Mouse (Mus musculus): Measurements from ENCODE around the gene Nxpe4. TPM values are rescaled to one million over a fixed set of nuclear protein-coding genes. Genes with fewer than 3 reads are reported as not detected.
"Not testable (repeated sequence)": the region's sequence is repeated elsewhere in the genome, so short reads cannot be mapped to it uniquely, and the experiment has no call there.

The Nxpe4 gene
- 10 to 100 TPM; 12.1 to 13.1 TPM for total RNA-seq (2021)
- long read RNA-seq, experiment 1, partial matches to known transcripts = 0 of 10 reads
- long read RNA-seq, experiment 1, other reads (novel, unspliced or antisense) = 10 of 10 reads
- long read RNA-seq, experiment 2, partial matches to known transcripts = 5 of 23 reads
- long read RNA-seq, experiment 2, other reads (novel, unspliced or antisense) = 18 of 23 reads

DNA sequence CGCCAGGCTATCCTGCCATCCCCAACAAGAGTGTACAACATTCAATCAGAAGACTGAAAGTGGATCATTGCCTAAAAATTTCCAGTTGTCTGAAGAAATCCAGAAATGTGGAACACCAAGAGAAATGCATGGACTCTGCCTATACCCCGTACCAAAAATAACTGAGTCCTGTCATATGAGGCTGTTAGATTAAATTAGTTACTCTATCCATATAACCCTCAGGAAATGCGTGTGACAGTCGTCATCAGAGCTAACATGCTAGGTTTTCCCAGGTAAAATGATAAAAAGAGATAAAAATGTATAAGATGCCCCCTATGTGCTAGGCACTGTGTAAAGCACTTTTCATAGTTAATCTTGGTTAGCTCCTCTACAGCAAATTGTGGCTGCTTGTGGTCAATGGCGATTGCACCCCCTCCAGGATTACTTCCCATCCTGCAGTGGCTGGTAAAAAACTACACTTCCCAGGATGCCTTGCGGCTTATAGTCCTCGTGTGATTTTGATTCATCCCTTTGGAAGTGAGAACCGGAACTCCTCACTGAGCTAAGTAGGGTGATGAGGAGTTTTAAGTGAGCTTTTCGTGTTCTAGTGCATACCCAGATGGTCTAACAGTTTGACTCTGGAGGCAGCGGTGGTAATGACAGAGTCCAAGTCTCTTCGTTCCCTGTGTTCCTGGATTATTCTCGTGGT is at the start of gene Nxpe4:
Gene Nxpe4 (plus strand): TSS at position 519 of the 688 bp plus-strand sequence.
- intact Hi-C loops (cut with DNase I) = no loop called here
- DNase-seq = peak; percentile 43 to 68

DNA sequence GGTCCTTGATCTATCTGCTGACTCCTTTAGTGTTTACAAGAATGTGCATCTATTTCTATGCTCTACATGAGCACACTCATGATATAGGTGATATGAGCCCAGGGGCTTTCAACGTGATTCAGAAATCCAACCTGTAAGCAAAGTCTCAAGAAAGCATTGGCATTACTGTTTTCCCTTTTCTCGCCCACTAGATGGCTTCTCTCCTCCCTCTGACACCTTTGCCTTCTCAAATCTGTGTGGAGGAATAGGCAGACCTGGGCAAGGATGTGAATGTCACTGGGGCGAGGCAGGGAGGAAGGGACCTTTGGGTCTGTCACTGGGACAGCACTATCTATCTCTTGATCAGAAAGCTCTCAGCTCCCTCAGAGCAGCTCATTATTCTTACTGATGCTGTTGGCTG is 35.0 kb upstream of the Nxpe4 start:
- DNase-seq = no peak
- intact Hi-C loops (cut with DNase I) = no loop called here

DNA sequence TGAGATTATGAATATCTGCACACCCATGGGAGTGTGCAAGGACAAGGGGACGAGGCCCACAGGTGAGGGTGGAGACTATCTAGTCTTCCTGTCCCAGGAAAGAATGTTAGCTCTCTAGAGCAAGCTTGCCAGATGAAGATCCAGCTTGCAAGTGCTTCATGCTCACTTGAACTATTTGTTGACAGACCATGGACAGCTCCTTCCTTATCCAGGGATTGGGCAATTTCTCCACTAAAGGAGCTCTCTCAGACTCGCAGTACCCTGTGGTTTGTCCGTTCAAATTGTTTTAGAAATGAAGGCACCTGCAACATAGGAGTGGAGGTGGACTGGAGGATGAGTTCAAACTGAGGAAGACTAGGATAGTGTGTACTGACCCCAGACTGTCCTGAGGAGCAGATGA is 24.3 kb upstream of the Nxpe4 start:
- intact Hi-C loops (cut with DNase I) = no loop called here
- DNase-seq = no peak

DNA sequence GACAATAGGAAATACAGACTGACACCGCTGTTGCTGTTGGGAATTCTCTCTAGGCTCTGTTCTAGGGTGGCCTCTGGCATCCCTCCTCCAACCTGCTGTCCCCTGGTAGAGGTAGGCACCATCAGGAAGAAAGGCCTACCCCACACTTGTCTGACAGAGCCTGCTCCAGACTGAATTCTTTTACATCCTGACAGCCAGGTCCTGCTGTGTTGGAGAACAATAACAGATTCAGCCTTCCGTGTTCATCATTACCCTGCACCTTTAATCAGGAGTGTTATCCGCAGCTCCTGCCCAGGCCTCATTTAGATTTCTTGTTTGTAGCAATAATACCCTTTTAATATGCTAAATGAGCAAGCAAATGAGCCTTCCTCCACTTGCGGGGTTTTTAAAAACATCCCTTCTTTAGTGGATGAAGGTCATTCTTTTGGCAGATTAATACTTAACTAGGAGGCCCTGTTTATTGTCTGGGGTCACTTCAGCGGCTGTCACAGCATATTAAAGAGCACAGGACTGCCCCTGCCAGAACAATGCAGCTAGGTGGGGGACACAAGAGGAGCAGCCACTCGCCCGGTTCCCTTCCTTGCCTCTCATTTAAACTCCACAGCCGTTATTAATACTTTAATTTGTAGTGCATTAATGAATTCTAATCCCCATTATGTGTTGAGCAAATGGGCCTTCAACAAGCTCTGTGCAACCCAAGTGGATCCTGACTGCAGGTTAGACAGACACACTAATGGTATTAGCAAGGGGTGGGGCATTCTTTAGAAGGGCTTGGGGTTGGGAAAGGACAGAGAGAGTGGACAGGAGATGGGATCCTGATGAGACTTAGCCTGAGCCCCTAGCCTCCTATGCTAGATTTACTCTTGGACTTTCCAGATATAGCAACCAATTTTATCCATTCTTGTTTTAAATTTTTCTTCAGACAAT is 21.1 kb upstream of the Nxpe4 start:
- intact Hi-C loops (cut with DNase I) = no loop called here
- no peak for DNase-seq

GRCm38 (mm10) chr9:48142646-48143045 is 19.2 kb upstream of the Nxpe4 start:
- intact Hi-C loops (cut with DNase I) = no loop called here
- no peak for DNase-seq

- no peak for DNase-seq
- intact Hi-C loops (cut with DNase I) = no loop called here
These were observed 15.1 kb upstream of the Nxpe4 start for GRCm38 (mm10) chr9:48146761-48147160.

- DNase-seq; intact Hi-C loops (cut with DNase I): not testable (repeated sequence)
These were observed 4.7 kb downstream of the Nxpe4 start for GRCm38 (mm10) chr9:48166531-48166930.

DNA sequence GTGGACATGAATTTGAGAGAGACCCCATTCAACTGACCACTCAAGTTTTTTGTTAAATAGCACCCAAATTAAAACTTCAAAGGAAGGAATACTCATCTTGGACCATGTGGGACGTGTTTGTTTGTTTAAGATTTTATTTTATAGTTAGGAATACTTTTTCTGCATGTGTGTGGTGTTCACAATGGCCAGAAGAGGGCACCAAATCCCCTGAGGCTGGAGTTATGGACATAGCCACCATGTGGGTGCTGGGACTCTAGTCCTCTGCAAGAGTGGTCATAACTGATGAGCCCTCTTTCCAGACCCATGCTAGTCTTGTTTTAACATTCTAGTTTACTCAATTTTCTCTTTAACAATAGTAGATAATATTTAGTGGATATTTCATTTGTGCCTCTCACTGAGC is 14.9 kb downstream of the Nxpe4 start:
- DNase-seq = peak in 1 of 2 experiments; percentile 7
- intact Hi-C loops (cut with DNase I) = loop anchor here (5.0 kb wide), 1 partner anchor 81 kb away; no protein-coding TSS in a partner anchor

DNA sequence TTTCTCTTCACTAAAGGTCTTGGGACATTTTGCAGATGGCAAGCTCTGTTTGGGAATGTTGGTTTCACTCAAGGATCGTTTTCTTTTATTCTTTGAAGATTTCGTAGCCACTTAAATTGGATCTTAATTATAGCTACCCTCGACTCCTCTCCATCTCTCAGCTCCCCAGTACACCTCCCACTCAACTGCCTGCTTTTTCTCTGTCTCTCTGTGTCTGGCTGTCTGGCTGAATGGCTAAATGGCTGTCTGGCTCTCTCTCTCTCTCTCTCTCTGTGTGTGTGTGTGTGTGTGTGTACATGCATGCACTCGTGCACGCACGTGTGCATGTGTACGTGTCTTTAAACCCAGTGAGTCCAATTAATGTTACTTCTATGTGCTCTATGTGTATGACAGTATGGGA is 19.5 kb downstream of the Nxpe4 start:
- intact Hi-C loops (cut with DNase I) = no loop called here
- DNase-seq = no peak

DNA sequence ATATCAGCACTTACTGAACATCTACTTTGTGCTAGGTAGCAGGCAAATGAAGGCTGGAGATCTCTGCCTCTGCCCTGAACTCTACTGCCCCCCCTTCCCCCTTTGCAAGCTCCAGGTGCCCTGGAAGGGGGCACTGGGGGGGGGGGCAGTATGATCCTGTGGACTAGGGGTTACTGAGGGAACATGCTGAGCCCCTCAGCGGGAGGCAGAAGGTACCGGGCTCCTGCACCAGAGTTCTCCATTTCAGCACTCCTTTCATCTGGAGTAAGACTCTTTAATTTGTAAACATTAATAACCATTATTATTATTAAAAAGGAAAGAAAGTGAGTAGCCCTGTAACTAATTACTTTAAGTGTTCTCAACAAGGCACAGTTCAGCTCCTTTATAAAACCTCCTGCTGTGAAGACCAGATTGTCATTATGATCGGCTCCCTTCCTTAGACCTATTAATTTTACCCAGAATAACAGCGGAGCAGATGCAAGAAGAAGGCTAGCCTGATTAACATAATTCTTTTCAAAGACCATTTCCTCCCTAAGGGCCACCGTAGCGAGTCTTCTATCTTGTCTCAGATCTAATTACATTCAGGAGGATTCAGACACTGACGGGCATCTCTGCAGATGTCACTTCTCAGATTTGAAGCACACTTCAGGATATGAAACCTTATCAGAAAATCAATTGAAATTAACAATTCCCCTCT is 21.0 kb downstream of the Nxpe4 start:
- DNase-seq = no peak
- intact Hi-C loops (cut with DNase I) = no loop called here

DNA sequence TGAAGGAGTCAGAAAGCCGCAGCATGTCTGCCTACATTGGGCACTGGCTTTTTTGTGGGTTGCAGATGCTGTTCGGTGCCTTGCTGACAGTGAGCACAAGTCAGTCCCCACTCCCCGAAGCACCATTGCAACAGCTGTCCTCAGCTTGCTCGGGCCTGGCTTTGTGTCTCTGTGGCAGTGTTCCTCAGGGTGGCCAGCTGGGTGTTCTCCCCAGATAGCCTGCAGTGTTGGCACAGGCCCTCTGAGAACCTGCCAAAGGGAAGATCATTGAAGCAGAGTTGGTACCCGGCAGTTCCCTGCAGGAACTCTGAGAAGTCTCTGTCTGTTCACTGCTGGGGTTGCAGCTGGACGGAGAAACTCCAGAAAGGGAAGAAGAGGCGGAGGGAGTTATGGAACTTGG is 22.5 kb downstream of the Nxpe4 start:
- intact Hi-C loops (cut with DNase I) = no loop called here
- peak; percentile 27 to 42 for DNase-seq

GRCm38 (mm10) chr9:48188854-48189253 is 27.0 kb downstream of the Nxpe4 start:
- no peak for DNase-seq
- intact Hi-C loops (cut with DNase I) = no loop called here

- intact Hi-C loops (cut with DNase I) = no loop called here
- no peak for DNase-seq
These were observed 35.6 kb downstream of the Nxpe4 start for GRCm38 (mm10) chr9:48197458-48197884.

DNA sequence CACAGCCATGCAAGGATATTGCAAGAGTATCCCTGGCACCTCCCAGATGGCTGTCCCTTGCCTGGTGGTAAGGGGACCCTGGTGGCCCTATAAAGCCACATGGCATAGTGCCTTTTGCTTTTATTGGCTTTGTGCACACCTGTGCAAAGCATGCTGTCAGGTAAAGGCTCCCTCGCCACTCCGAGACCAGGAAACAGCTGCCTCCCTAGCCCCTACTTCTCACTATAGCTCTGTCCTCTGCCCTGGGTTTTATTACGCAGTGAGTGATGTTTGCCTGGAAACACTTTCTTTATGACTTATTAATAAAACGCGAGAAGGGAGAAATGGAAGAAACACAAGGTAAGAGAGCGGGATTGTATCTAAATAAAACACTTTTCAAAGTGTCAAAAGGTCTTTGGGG is 49.1 kb downstream of the Nxpe4 start:
- intact Hi-C loops (cut with DNase I) = no loop called here
- DNase-seq = no peak

DNA sequence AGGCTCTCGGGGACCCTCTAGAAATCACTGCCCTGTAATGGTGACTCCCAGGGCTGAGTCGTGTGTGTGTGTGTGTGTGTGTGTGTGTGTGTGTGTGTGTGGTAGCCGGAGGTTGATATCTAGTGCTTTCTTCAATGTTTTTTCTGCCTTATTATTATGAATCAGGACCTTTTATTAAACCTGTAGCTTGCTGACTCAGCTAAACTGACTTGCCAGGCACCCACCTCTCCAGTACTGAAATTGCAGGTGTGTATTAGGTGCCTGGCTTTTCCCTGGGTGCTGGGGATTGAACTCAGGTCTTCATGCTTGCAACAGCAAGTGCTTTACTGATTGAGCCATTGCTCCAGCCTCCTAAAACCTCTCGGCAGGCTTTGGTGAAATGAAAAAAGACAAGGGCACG is 50.1 kb downstream of the Nxpe4 start:
- intact Hi-C loops (cut with DNase I) = no loop called here

DNA sequence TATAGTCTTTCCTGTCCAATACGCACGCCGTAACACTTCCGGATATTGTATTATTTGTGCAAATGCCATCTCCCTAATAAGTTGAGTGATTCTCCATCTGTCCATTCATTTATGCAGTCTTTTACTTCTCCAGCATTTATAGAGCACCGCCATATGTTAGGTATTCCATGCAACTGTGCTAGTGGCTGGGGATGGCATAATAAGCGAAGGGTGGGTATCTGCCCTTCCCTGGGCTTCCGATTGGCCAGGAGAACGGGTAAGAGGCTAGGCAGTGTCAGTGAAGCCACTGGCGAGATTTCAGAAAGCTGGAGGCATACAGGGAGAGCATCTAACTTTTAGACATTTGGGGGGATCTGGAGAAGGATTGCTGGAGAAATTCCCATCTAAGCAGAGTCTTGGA is 52.9 kb downstream of the Nxpe4 start:
- intact Hi-C loops (cut with DNase I) = no loop called here
- DNase-seq = no peak

More for the DNA sequence above, 50.1 kb downstream of the Nxpe4 start:
- DNase-seq = no peak

DNA sequence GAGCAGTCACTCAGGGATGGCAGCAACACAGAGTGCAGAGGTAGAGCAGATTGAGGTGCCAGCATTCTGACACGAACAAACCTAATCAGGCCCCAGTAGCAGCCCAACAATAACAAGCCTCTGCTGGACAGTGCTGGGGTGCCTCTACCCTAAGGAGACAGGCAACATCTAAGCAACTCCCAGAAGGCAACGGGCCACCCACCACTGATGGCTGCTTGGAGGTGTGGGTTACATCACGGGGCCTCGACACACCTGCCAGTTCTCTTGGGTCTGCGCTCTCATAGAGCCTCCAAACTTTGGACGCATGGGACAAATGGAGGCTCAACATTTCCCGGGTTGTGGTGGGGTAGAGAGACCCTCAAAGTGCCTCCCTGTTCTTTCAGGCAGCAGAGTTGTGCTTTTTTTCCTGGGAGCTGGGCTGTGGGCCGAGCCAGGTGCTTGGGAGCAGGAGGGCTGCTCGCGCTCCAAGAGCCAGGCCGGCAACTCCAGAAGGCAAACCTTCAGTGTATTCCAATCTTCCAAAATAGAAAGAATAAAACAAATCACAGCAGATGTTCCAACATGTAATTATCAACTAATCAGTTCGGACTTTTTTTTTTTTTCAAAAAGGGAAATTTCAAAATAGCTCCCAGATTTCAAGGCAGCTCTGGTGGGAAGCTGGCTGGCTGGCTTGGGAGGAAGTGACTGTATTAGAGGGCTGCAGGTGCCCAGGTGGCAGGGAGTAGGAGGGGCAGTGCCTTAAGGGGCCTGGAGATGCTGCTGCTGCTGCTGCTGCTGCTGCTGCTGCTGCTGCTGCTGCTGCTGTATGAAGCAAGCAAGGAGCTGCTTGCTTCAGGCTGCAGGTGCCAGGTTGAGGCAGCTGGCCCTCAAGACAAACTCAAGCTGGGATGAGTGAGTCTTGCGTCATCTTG is 54.5 kb downstream of the Nxpe4 start:
- intact Hi-C loops (cut with DNase I) = no loop called here
- DNase-seq = no peak

DNA sequence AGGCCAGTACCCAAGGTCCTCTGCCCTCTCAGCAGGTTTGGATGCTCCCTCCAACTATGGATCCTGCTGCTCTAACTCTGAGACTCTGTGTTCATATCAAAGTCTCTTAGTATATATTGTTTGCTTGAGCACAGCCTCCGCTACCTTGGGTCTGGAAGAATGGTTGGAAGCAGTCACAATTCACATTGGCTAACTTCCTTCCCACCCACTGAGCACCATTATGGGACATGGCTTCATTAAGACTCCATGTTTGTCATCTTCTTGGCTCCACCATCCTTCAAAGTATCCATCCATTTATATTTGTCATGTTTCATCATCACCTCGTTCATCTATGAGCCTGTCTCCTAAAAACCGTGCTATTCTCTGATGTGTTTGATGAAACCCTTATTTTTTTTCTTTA is 68.9 kb downstream of the Nxpe4 start:
- no peak for DNase-seq
- intact Hi-C loops (cut with DNase I) = no loop called here

- intact Hi-C loops (cut with DNase I) = no loop called here
- DNase-seq = no peak
These were observed 74.6 kb downstream of the Nxpe4 start for GRCm38 (mm10) chr9:48236455-48236854.

Data from heart, postnatal 14 days (tissue).